Mouse (Mus musculus): ENCODE results near the gene Tsfm. TPM values are rescaled to one million over a fixed set of nuclear protein-coding genes. Genes with fewer than 3 reads are reported as not detected.
"Not testable (repeated sequence)": the region's sequence is repeated elsewhere in the genome, so short reads cannot be mapped to it uniquely, and the experiment has no call there.

Tsfm gene
- 10 to 100 TPM; 23.5 to 29.5 TPM for total RNA-seq (2021)
- long read RNA-seq, experiment 1, transcript Tsfm-201 (6 exons, 1,206 nt): major isoform, 34 of 35 reads
- long read RNA-seq, experiment 1, partial matches to known transcripts: 0 of 35 reads
- long read RNA-seq, experiment 1, other reads (novel, unspliced or antisense): 1 of 35 reads
- long read RNA-seq, experiment 2, transcript Tsfm-201 (6 exons, 1,206 nt): major isoform, 34 of 39 reads
- long read RNA-seq, experiment 2, partial matches to known transcripts: 0 of 39 reads
- long read RNA-seq, experiment 2, other reads (novel, unspliced or antisense): 2 of 39 reads

DNA sequence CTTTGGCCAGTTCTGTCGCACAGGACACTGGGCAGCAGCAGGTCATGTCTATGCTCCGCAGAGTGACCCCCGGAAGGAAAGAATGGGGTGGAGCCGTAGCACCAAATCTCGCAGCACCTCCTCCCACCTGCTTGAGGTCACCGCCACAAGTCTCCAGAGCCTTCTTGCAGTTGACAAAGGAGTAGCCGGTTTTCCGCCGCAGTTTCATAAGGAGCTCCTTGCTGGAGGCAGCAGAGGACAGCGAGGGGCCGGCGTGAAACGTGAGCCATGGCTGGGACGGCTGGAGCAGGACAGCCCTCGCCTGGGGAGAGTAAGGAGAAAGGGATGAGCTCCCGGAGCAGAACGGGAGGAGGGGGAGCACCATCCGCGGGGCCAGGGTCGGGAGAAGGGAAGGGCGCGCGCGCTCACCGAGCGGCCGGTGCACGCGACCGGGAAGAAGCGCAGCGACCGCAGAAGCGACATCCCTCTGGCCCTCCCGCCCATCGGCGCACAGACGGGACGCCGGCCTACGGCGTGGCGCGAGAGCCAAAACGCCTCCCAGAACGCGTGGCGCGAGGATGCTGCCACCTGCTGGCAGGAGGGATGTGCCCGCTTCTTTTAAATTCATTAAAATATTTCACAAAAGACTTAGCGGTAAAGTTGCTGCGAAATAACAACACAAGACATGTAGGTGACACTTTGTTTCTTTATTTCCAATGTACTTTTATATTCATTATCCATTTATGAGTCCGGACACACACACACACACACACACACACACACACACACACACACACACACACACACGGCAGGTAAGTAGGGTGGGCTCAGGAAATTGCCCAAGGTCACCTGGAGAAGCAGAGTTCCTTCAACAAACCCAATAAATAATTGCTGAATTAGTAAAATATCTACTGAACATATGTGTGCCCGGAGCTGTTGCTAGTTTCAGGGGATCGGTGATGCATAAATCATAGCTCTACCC, at the start of gene Tsfm:
TSS of gene Tsfm (minus strand) at position 505 of the 961 bp plus-strand sequence.
- DNase-seq: peak; percentile 98

DNA sequence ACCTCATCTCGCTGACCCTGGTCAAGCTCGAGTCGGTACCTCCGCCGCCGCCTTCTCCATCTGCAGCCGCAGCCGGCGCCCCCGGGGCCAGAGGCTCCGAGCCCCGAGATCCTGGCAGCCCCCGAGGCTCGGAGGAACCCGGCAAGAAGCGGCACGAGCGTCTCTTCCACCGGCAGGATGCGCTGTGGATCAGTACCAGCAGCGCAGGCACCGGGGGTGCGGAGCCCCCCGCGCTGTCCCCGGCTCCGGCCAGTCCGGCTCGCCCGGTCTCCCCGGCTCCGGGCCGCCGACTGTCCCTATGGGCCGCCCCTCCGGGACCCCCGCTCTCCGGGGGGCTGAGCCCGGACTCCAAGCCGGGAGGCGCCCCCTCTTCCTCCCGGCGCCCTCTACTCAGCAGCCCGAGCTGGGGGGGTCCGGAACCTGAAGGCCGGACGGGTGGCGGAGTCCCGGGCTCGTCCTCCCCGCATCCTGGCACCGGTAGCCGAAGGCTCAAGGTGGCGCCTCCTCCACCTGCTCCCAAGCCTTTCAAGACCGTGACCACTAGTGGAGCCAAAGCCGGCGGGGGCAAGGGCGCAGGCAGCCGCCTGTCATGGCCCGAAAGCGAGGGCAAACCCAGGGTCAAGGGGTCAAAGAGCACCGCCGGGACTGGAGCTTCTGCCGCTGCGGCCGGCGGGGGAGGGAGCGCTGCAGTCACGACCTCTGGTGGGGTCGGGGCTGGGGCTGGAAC, 49.2 kb upstream of the Tsfm start:
- peak; percentile 43 for DNase-seq

DNA sequence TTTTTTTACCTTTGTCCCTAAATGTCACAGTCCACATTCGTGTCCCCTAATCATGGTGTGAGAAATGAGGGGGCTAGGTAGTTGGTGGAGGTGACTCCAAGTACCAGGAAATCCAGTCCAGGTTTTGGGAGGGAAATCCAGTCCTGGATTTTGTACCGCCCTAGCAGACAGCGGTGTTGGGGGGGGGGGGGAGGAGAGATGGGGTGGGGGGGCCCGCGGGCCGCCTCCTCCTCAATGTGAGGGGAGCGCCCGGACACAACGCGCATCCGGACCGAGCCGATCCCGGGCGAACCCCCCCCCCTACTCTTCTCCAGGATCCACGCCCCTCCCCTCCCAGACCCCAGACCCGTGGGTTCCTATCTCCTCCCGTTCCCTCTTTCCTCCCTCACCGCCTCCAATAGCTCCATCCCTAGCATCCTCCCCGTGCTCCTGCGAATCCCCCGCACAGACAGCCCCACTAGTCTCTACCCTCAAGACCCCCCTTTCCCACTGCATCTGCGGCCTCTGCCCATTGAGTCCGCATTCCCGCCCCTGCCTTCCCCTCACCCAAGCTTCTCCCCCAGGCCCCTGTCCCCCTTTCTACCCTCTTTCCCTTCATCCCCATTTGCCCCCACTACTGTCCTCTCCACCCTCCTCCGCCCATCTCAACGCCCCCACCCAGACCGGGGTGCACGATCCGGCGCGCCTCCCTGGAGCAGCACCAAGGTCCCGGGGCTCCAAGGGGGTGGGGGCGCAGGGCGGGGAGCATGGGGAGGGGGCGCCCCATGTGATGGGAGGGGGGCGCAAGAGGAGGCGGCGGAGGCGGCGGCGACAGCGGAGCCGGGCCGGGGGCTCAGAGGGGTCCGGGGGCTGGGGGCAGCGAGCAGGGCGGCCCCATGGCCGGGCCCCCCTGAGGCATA, 48.3 kb upstream of the Tsfm start:
- peak; percentile 28 for DNase-seq

DNA sequence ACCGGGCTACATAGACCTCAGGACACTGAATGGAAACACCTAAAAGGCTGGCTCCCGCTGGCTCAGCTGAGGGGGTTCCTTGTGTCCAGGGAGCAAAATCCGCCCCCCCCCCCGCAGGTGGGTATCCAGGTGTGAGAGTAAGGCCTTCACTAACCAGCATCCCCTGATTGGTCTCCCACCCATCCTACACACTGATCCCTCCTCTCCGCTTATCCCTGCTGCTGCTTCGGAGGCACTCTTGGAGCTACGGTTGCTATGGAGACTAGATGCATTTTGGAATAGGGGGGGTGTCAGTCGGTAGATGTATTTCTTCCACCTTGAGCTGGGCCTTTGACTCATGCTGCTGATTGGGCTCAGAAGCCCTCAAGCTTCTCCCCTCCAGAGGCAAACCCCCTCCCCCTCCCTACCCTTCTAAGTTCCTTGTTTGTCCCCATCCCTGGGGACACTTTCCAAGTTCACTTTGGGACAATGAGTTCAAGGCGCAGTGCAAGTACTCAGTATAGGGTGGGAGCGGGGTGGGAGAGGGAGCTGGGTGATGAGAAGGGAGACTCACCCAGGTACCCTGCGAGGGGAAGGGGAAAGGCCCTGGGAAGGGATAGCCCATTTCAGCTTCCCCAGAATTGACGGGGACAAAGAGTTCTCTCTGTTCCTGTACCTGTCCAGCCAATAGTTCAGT, 47.5 kb upstream of the Tsfm start:
- no peak for DNase-seq

DNA sequence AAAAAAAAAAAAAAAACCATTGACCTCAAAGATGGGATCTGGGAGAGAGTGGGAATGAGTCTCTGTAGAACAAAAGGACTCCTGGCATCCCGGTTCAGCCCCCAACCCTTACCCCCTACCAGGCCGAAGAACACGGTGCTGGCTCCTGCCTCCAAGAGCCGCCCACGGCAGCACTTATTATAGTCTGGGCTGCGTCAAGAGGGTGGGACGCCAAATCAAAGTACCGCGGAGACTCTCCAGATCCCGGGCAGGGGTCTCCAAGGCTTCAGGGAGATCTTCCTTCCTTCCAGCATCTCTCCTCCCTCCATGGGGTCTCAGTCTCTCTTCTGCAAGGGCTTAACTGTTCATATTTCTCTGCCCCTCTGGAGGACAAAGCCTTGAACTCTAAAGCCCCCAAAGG, 46.9 kb upstream of the Tsfm start:
- DNase-seq: no peak

DNA sequence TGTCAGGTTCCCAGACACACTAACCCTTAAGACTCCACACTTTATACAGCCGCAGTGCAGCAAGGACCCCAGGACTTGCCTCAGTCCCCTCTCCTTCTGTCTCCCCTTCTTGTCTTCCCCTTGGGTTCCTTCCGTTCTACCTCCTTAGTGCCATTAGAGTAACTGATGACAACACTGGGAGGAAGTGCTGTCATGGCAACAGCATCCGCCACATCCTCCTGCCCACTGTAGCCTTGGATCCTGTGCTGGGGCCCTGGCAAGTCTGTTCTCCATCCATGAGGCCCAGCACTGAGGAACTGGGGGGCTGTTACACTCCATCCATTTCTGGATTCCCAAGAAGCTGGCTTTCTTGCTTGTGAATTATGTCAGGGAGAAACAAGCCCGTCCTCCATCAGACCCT, 45.4 kb upstream of the Tsfm start:
- no peak for DNase-seq

DNA sequence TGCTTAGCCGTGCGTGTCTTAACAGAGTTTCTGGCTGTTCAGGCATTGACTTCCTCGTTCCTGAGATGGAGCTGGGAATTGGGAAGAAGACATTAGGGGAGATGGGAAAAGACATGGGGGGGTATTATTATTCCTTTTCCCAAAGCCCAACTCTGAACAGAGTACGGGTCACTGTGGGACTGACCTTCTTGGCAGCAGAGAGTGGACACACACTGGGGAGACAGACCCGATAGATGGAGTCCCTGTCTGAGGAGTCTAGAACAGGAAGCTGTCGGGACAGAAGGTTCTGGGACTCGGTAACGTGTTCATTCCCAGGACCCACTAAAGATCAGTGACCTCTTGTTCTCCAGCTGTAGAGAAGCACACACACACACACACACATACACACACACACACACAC, 45.0 kb upstream of the Tsfm start:
- DNase-seq: no peak

DNA sequence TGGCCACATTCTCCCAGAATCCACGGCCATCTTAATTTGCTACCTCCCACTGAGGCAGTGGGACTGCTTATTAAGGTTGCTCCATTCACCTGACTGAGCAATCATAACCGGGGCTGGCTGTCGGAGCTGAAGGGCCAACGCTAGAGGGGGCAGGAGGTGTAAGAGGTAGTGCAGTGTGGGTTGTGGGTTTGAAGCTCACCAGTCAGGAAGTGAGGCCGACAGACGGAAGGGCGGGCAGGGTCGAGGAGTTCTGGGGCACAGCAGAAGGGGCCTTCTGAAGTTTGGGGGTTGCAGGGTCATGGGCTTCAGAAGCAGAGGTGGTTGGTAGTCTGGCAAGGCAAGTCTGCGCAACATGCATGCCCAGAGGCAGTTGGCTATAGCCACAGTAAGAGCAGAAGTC, 44.4 kb upstream of the Tsfm start, which contains the start of gene Agap2:
TSS of gene Agap2 (plus strand) at position 205 of the 400 bp plus-strand sequence.
- no peak for DNase-seq

DNA sequence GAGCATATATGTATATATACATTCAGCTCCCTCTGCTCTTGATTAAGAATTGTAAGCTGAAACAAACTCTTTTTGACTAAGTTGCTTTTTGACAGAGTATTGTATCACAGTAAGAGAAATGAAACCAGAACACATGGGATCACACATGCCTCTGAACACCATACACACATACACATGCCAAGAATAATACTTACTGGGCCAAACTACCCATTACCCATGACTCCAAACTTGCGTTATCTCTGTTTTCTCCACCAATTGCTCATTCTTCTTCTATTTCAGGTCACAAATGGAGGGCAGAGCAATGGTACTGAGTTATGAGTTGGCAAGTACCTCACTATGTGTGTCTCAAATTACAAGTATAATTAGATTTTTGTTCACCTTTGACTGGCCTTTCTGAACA, 43.3 kb upstream of the Tsfm start:
- no peak for DNase-seq

DNA sequence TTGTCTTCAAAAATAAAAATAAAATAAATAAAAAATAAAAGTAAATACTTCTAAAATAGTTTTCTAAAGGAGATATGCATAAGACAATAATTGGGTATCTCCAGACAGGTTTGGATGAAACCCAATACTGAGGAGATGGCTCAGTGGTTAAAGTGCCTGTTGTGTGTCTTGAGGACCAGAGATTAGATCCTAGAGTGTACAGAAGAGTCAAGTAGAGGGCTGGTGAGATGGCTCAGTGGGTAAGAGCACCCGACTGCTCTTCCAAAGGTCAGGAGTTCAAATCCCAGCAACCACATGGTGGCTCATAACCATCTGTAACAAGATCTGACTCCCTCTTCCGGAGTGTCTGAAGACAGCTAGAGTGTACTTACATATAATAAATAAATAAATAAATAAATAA, 42.3 kb upstream of the Tsfm start:
- DNase-seq: not testable (repeated sequence)

DNA sequence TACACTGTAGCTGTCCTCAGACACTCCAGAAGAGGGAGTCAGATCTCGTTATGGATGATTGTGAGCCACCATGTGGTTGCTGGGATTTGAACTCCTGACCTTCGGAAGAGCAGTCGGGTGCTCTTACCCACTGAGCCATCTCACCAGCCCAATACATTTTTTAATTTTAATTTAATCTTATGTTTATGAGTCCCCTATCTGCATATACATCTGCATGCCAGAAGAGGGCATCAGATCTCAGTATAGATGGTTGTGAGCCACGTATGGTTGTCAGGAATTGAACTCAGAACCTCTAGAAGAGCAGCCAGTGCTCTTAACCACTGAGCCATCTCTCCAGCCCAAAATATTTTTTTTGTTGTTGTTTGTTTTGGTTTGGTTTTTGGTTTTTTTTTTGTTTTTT, 41.6 kb upstream of the Tsfm start:
- DNase-seq: not testable (repeated sequence)

DNA sequence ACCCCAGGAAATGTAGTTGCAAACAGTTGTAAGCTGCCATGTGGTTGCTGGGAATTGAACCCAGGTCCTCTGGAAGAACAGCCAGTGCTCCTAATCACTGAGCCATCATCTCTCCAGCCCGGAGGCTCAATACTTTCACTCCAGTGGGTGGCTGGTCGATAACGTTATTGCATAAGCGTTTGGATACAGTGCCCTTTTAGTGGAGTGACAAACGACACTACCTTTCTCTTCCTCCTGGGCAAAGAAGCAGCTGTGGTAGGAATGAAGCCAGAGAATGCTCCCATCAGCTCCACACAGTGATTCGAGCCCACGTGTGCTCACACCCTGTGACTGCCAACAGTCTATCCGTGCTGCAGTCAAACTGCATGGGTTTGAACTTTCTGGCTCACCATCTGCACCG, 40.6 kb upstream of the Tsfm start:
- no peak for DNase-seq

DNA sequence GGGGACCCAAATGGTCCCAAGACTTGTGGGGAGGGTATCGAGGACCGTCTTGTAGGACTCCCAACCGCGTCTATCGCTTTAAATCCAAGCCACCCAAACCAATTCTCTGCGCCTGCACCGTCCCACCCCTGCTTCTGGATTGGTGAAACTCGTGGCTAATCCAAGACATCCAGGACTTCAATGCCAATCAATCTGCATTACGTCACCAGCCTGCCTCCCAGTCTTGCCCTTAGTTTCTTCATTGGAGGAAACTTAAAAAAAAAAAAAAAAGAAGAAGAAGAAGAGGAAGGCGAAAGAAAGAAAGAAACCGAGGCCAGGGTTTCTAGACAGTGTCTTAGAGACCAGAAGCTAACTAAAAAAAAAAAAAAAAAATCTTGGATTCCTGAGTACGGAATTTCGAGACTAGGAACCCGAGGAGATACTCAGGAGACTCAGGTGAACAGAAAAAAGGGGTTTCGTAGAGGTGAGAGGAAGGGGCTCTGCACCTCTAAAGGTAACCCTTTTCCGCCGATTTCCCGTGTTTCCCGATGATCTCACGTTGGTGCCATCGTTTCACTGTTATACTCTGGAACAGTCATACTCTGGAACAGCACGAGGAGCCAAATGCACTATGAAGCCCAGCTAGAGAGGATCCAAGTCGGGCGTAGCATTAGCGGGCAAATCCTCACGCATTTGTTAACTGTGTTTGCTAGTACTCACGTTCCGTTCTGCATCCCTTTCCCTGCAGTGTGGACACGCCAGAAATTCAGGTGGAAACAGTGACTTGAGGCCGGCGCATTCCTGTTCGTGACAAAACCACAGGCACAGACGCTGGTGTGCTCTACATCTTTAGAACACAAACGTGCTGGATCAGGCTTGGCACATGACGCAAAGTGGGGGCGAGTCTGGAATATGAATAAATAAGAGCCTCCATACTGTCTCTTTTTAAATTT, 39.8 kb upstream of the Tsfm start, which contains the start of gene Tspan31:
TSS of gene Tspan31 (minus strand) at position 75 of the 932 bp plus-strand sequence.
- DNase-seq: peak; percentile 74

DNA sequence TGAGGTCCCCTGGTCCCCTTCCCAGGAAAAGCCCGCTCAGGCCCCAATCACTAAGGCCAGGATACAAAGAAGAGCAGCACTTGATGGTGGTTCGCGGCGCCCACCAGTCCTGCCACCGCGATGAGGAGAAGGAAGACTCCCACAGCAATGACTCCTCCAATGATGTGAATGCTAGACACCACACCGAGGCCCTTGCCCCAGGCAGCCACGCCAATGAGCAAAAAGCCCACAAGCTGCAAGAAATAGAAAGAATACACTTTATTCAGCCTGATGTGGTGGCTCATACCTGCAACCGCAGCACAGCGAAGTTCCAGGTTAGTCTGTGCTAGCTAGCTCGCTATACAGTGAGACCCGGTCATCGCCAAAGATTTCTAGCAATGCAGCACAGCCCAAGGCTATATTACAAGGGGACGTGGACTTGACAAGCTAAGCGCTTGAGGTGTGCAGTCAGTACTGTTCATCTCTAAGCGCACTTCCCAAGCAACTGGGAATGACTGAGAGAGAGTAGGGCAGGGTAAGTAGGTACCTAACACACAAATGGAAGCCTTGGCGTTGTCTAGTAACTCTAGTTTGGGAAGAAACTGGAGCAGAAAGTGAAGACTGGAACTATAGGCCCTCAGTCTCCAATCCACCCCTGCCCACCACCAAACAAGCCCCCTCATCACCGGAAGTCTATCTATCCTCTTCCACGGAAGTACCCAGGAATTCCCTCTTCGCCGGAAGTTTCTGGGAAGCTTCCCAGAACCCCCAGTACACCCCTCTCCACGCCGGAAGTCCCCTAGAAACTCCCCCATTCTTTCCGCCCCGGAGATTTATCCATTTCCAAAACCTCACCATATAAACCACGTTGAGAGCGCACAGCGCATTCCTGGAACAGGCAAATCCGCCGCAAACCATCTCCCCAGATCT, 38.9 kb upstream of the Tsfm start:
- DNase-seq: no peak

DNA sequence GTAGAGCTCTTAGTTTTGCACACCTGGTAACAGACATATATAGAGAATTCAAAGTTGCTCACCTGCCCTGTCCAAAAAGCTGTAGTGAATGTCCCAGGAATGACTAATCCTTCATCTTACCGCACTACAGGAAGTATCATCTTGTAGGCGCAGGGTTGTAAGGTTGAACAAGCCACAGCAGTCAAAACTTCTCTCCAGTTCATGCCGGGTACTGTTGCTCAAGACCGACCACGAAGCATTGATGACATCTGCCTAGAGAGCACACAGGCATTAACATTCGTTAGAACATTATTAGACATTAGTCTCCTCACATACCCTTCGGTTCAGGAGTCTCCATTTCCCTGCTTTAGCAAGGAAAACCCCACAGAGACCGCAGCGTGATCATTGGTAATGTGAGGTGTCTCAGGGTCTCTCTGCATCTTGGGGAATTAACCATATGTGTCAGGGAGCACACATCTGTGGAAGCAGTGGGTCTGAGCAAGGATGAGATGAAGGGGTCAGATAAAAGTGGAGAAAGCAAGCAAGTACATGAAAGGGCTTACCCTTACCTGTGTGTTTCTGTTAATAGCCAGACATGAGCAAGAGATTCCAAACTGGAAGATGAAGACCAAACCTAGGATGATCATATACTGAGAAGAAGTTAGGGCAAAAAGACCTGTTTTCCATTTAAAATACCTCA, 37.9 kb upstream of the Tsfm start:
- no peak for DNase-seq

DNA sequence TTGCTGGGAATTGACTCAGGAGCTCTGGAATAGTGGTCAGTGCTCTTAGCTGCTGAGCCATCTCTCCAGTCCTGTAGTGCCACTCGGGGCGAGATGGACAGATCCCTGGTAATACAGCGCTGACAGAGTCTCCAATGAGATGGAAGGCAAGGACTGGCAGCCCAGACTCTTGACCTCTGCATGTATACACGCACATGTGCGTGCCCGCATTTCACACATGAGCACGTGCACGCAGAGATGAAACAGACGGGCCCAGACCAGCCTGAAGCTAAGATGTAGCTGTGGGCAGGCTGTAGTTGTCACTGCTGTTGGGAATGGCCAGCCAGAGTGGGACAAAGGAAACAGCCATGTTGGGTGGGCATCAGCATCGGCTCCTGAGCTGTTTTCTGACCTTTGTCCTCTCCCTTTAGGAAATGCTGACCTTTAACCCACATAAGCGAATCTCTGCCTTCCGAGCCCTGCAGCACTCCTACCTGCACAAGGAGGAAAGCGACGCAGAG, 35.9 kb upstream of the Tsfm start:
- DNase-seq: no peak

DNA sequence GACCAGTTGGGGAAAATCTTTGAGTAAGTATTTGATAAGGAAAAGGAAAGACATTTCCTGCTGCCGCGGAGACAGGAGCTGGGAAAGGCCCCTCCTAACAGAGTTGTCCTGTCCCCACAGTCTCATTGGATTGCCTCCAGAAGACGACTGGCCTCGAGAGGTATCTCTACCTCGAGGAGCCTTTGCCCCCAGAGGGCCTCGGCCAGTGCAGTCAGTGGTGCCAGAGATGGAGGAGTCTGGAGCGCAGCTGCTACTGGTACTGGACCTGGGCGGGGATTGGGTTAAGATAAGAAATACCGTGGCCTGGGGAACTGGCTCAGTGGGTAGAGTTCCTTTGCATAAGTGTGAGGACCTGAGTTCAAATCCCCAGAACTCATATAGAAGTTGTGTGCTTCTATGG, 35.3 kb upstream of the Tsfm start:
- DNase-seq: no peak

All from gastrocnemius, postnatal 10 days (tissue).